Mouse (Mus musculus): ENCODE measurements around the gene Srsf10. TPM values are rescaled to one million over a fixed set of nuclear protein-coding genes. Genes with fewer than 3 reads are reported as not detected.

Srsf10 gene
- polyA plus RNA-seq, 1 experiment = 72.8 TPM

- Histone ChIP-seq H3K4me1 (ENCODE audit: control insufficient read depth, insufficient read depth, low read length) (peaks cover 7% of the 10 kb centered on the region), H3K27ac (ENCODE audit: control insufficient read depth, insufficient read depth, low read depth, low read length) (no peak overlapping the region), H3K27me3 (ENCODE audit: control insufficient read depth, insufficient read depth, low read length) (no peaks in the 10 kb centered on the region), H3K36me3 (ENCODE audit: control insufficient read depth, insufficient read depth, low read length) (no peaks in the 10 kb centered on the region), H3K4me3 (ENCODE audit: control insufficient read depth, low read depth, low read length) (no peak overlapping the region)
- TF ChIP-seq POLR2A (IDR thresholded peaks at IDR 0.05; ENCODE audit: control insufficient read depth, low read depth, low read length) (no peak), CTCF (IDR thresholded peaks at IDR 0.05; ENCODE audit: control insufficient read depth, insufficient read depth, insufficient replicate concordance, low read depth, low read length) (no peak)
These were observed 11.1 kb upstream of the Srsf10 start for GRCm38 (mm10) chr4:135844400-135844799.

GRCm38 (mm10) chr4:135847581-135847980, 8.0 kb upstream of the Srsf10 start:
- no peak for TF ChIP-seq CTCF (IDR thresholded peaks at IDR 0.05; ENCODE audit: control insufficient read depth, insufficient read depth, insufficient replicate concordance, low read depth, low read length)
- TF ChIP-seq POLR2A (IDR thresholded peaks at IDR 0.05; ENCODE audit: control insufficient read depth, low read depth, low read length) = no peak
- Histone ChIP-seq H3K4me1 (ENCODE audit: control insufficient read depth, insufficient read depth, low read length) (peaks cover 2% of the 10 kb centered on the region; the same call in 1 of the 2 replicates), H3K27me3 (ENCODE audit: control insufficient read depth, insufficient read depth, low read length) (no peaks in the 10 kb centered on the region), H3K4me3 (ENCODE audit: control insufficient read depth, low read depth, low read length) (no peak overlapping the region), H3K27ac (ENCODE audit: control insufficient read depth, insufficient read depth, low read depth, low read length) (no peak overlapping the region), H3K36me3 (ENCODE audit: control insufficient read depth, insufficient read depth, low read length) (no peaks in the 10 kb centered on the region)

- H3K4me3 ChIP-seq (ENCODE audit: control insufficient read depth, low read depth, low read length) = no peak overlapping the region
- H3K27ac ChIP-seq (ENCODE audit: control insufficient read depth, insufficient read depth, low read depth, low read length) = no peak overlapping the region
- no peaks in the 10 kb centered on the region for H3K27me3 ChIP-seq (ENCODE audit: control insufficient read depth, insufficient read depth, low read length)
- H3K36me3 ChIP-seq (ENCODE audit: control insufficient read depth, insufficient read depth, low read length) = no peaks in the 10 kb centered on the region
- no peak for TF ChIP-seq POLR2A (IDR thresholded peaks at IDR 0.05; ENCODE audit: control insufficient read depth, low read depth, low read length)
- no peak for TF ChIP-seq CTCF (IDR thresholded peaks at IDR 0.05; ENCODE audit: control insufficient read depth, insufficient read depth, insufficient replicate concordance, low read depth, low read length)
- peaks cover 16% of the 10 kb centered on the region for H3K4me1 ChIP-seq (ENCODE audit: control insufficient read depth, insufficient read depth, low read length)
These were observed 5.0 kb upstream of the Srsf10 start for GRCm38 (mm10) chr4:135850411-135851095.

- no peak overlapping the region for H3K4me3 ChIP-seq (ENCODE audit: control insufficient read depth, low read depth, low read length)
- no peak for TF ChIP-seq CTCF (IDR thresholded peaks at IDR 0.05; ENCODE audit: control insufficient read depth, insufficient read depth, insufficient replicate concordance, low read depth, low read length)
- no peak for TF ChIP-seq POLR2A (IDR thresholded peaks at IDR 0.05; ENCODE audit: control insufficient read depth, low read depth, low read length)
- H3K27me3 ChIP-seq (ENCODE audit: control insufficient read depth, insufficient read depth, low read length) = no peaks in the 10 kb centered on the region
- H3K36me3 ChIP-seq (ENCODE audit: control insufficient read depth, insufficient read depth, low read length) = 0 out of 2 replicates have a peak, but pooled peaks cover 1% of the 10 kb centered on the region
- H3K4me1 ChIP-seq (ENCODE audit: control insufficient read depth, insufficient read depth, low read length) = peaks cover 17% of the 10 kb centered on the region
- no peak overlapping the region; the same call in 1 of the 2 replicates for H3K27ac ChIP-seq (ENCODE audit: control insufficient read depth, insufficient read depth, low read depth, low read length)
These were observed 3.6 kb upstream of the Srsf10 start for GRCm38 (mm10) chr4:135851942-135852341.

- Histone ChIP-seq H3K27ac (ENCODE audit: control insufficient read depth, insufficient read depth, low read depth, low read length) (peak overlapping the region; percentile 27; the same call in 1 of the 2 replicates), H3K4me1 (ENCODE audit: control insufficient read depth, insufficient read depth, low read length) (peaks cover 17% of the 10 kb centered on the region), H3K27me3 (ENCODE audit: control insufficient read depth, insufficient read depth, low read length) (no peaks in the 10 kb centered on the region), H3K4me3 (ENCODE audit: control insufficient read depth, low read depth, low read length) (peak overlapping the region; percentile 100), H3K36me3 (ENCODE audit: control insufficient read depth, insufficient read depth, low read length) (0 out of 2 replicates have a peak, but pooled peaks cover 1% of the 10 kb centered on the region)
- TF ChIP-seq POLR2A (IDR thresholded peaks at IDR 0.05; ENCODE audit: control insufficient read depth, low read depth, low read length) (no peak; the same call in 1 of the 2 replicates), CTCF (IDR thresholded peaks at IDR 0.05; ENCODE audit: control insufficient read depth, insufficient read depth, insufficient replicate concordance, low read depth, low read length) (no peak)
These were observed 1.5 kb upstream of the Srsf10 start for GRCm38 (mm10) chr4:135853987-135854546.

- 0 out of 2 replicates have a peak, but pooled peaks cover 1% of the 10 kb centered on the region for H3K36me3 ChIP-seq (ENCODE audit: control insufficient read depth, insufficient read depth, low read length)
- H3K4me3 ChIP-seq (ENCODE audit: control insufficient read depth, low read depth, low read length) = peak overlapping the region; percentile 100
- peaks cover 17% of the 10 kb centered on the region for H3K4me1 ChIP-seq (ENCODE audit: control insufficient read depth, insufficient read depth, low read length)
- H3K27me3 ChIP-seq (ENCODE audit: control insufficient read depth, insufficient read depth, low read length) = no peaks in the 10 kb centered on the region
- H3K27ac ChIP-seq (ENCODE audit: control insufficient read depth, insufficient read depth, low read depth, low read length) = peak overlapping the region; percentile 100
- TF ChIP-seq CTCF (IDR thresholded peaks at IDR 0.05; ENCODE audit: control insufficient read depth, insufficient read depth, insufficient replicate concordance, low read depth, low read length) (no peak), POLR2A (IDR thresholded peaks at IDR 0.05; ENCODE audit: control insufficient read depth, low read depth, low read length) (no peak)
These were observed 917 bp upstream of the Srsf10 start for GRCm38 (mm10) chr4:135854630-135855029.

- TF ChIP-seq POLR2A (IDR thresholded peaks at IDR 0.05; ENCODE audit: control insufficient read depth, low read depth, low read length) = no peak
- 0 out of 2 replicates have a peak, but pooled peaks cover 1% of the 10 kb centered on the region for H3K36me3 ChIP-seq (ENCODE audit: control insufficient read depth, insufficient read depth, low read length)
- no peaks in the 10 kb centered on the region for H3K27me3 ChIP-seq (ENCODE audit: control insufficient read depth, insufficient read depth, low read length)
- peak overlapping the region; percentile 100 for H3K27ac ChIP-seq (ENCODE audit: control insufficient read depth, insufficient read depth, low read depth, low read length)
- peak overlapping the region; percentile 100 for H3K4me3 ChIP-seq (ENCODE audit: control insufficient read depth, low read depth, low read length)
- H3K4me1 ChIP-seq (ENCODE audit: control insufficient read depth, insufficient read depth, low read length) = peaks cover 17% of the 10 kb centered on the region
These were observed 467 bp upstream of the Srsf10 start for GRCm38 (mm10) chr4:135855080-135855479.

Data from testis, adult 2 months (tissue).